Mouse (Mus musculus) liver, embryonic 14 days (tissue): ENCODE data around the gene Prelid1. TPM values are rescaled to one million over a fixed set of nuclear protein-coding genes. Genes with fewer than 3 reads are reported as not detected.

Experiments used
- polyA plus RNA-seq: library from polyadenylated mRNA; depleted of rRNA; stranded (reverse); fragments of >200 nt; gene quantifications from 2 replicates; pipeline ENCODE4 v1.2.3, GENCODE M21; 2012; rRNA removed

Prelid1 gene
- polyA plus RNA-seq = 106 and 131 TPM in 2 replicates

GRCm38 (mm10) chr13:55319931-55320533 is at the start of gene Prelid1:
Gene Prelid1, plus strand, starts transcription at chr13:55320500.

GRCm38 (mm10) chr13:55321434-55322129 is 1.3 kb downstream of the Prelid1 start, which contains the start of gene Rab24:
Gene Rab24, minus strand, starts transcription at chr13:55321946.

DNA sequence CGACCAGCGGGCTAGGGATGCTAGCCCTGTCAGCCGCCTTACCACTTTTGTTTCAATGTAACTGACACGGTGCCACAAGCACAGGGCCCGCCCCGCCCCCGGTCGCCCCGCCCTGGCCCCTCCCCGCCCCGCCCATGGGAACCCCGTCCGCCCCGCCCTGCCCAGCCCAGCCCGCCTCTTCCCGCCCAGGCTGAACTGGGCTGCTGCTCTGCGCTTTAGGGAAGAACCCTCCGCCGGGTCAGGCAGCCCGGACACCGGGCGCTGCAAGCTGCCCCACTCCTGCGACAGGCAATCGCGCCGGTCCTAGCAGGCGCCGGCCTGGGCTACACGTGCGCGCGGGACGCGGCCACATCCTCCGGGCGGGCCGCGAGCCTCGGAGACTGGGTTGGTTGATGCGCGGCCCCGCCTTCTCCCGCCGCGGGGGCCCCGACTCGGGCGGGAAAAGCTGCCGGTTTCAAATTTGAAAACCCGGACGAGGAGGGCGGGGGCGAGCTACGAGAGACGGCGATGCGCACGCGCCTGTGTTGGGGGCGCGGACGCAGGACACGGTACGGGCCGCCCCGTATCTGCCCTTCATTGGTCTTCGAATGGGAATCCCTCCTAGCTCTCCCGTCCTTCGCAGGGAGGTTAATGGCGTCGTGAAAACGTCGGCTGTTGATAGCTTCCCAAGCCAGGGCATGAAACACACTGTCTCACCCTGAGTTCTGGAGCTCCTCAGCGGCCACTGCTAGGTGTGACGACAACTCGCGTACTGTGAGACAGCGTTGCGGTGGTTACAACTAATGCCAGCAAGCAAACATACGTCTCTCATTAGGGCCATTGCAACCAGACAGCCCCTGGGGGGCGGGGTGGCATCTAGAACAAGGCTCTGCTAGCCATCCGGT is 9.6 kb downstream of the Prelid1 start, which contains the start of gene Mxd3:
Mxd3 (minus strand) TSS at position 141 of the 884 bp plus-strand sequence.

GRCm38 (mm10) chr13:55362453-55363060 is 42.3 kb downstream of the Prelid1 start, which contains the start of gene Lman2:
Gene Lman2, minus strand, starts transcription at chr13:55362783.

GRCm38 (mm10) chr13:55369531-55370114 is 49.3 kb downstream of the Prelid1 start, which contains the start of gene Rgs14:
Gene Rgs14, plus strand, starts transcription at chr13:55369732.

Other genes with a start within 250 kb of the Prelid1 start
- 12.7 and 14.9 TPM in 2 replicates for gene Uimc1, start 220.2 kb upstream of the Prelid1 start, polyA plus RNA-seq
- gene Zfp346, start 215.2 kb upstream of the Prelid1 start, polyA plus RNA-seq = 10.6 and 11.6 TPM in 2 replicates
- not detected in 2 replicates for gene Gm17617, start 187.0 kb upstream of the Prelid1 start, polyA plus RNA-seq
- 3.7 and 4.2 TPM in 2 replicates for gene Fgfr4, start 167.9 kb upstream of the Prelid1 start, polyA plus RNA-seq
- 8.5 and 9.9 TPM in 2 replicates for gene Nsd1, start 110.7 kb upstream of the Prelid1 start, polyA plus RNA-seq
- 46.2 and 48.4 TPM in 2 replicates for gene Rab24, start 1.4 kb downstream of the Prelid1 start, polyA plus RNA-seq
- 28.7 and 32.2 TPM in 2 replicates for gene Mxd3, start 9.3 kb downstream of the Prelid1 start, polyA plus RNA-seq
- gene Lman2, start 42.3 kb downstream of the Prelid1 start, polyA plus RNA-seq = 33.8 and 37.5 TPM in 2 replicates
- gene Rgs14, start 49.2 kb downstream of the Prelid1 start, polyA plus RNA-seq = 1.3 and 1.6 TPM in 2 replicates
- not detected in 2 replicates for gene Slc34a1, start 77.7 kb downstream of the Prelid1 start, polyA plus RNA-seq
- gene Pfn3, start 94.7 kb downstream of the Prelid1 start, polyA plus RNA-seq = not detected in 2 replicates
- gene F12, start 106.3 kb downstream of the Prelid1 start, polyA plus RNA-seq = 48.2 and 48.8 TPM in 2 replicates
- gene Grk6, start 124.6 kb downstream of the Prelid1 start, polyA plus RNA-seq = 23.9 and 26.4 TPM in 2 replicates
- gene Prr7, start 143.8 kb downstream of the Prelid1 start, polyA plus RNA-seq = 0.27 and 0.45 TPM in 2 replicates
- 4.4 and 6.9 TPM in 2 replicates for gene Dbn1, start 167.6 kb downstream of the Prelid1 start, polyA plus RNA-seq
- 12.5 and 13.1 TPM in 2 replicates for gene Pdlim7, start 193.2 kb downstream of the Prelid1 start, polyA plus RNA-seq
- gene Dok3, start 208.8 kb downstream of the Prelid1 start, polyA plus RNA-seq = 3.9 and 4.9 TPM in 2 replicates
- 27.1 and 31.4 TPM in 2 replicates for gene Ddx41, start 216.2 kb downstream of the Prelid1 start, polyA plus RNA-seq